Mouse (Mus musculus) neural tube, embryonic 11.5 days (tissue): ENCODE measurements around the gene Cdon. TPM values are rescaled to one million over a fixed set of nuclear protein-coding genes. Genes with fewer than 3 reads are reported as not detected.

ENCODE experiments used
- ATAC-seq: fragments of 200-750 bp; cut with Nextera tagmentation; 2 replicates; pipeline ENCODE4 v1.8.0; 2017; ENCODE audit warnings: moderate number of reproducible peaks, mild to moderate bottlenecking, moderate TSS enrichment, moderate library complexity; ENCODE audit not compliant: insufficient read depth, low FRiP score, low TSS enrichment
- DNase-seq: peaks from one replicate; pipeline ENCODE4 v3.0.0-alpha.2; 2015; ENCODE audit warnings: low spot score
- H3K27ac ChIP-seq: fragments of 300-500 bp; sonication (generic); 2 replicates; pipeline ENCODE4 v1.5.1; 2014; ENCODE audit warnings: low read depth, mild to moderate bottlenecking, low read length
- H3K27me3 ChIP-seq: fragments of 300-500 bp; sonication (generic); 2 replicates; pipeline ENCODE4 v1.6.1; 2014; ENCODE audit warnings: mild to moderate bottlenecking, low read length, mixed read lengths; ENCODE audit not compliant: control insufficient read depth, insufficient read depth
- H3K36me3 ChIP-seq: fragments of 300-500 bp; sonication (generic); 2 replicates; pipeline ENCODE4 v1.6.1; 2014; ENCODE audit warnings: mild to moderate bottlenecking, low read length, moderate library complexity, mixed read lengths; ENCODE audit not compliant: control insufficient read depth, insufficient read depth
- H3K4me1 ChIP-seq: fragments of 300-500 bp; sonication (generic); 2 replicates; pipeline ENCODE4 v1.6.1; 2014; ENCODE audit warnings: low read length, mixed read lengths; ENCODE audit not compliant: control insufficient read depth, insufficient read depth
- H3K4me2 ChIP-seq: fragments of 300-500 bp; sonication (generic); 2 replicates; pipeline ENCODE4 v1.6.1; 2014; ENCODE audit warnings: low read depth, mild to moderate bottlenecking, moderate library complexity
- H3K4me3 ChIP-seq: fragments of 300-500 bp; sonication (generic); 2 replicates; pipeline ENCODE4 v1.5.1; 2014; ENCODE audit warnings: low read depth, low read length
- H3K9ac ChIP-seq: fragments of 300-500 bp; sonication (generic); 2 replicates; pipeline ENCODE4 v1.6.1; 2014; ENCODE audit warnings: mild to moderate bottlenecking, low read length
- H3K9me3 ChIP-seq: fragments of 300-500 bp; sonication (generic); 2 replicates; pipeline ENCODE4 v1.6.1; 2016; ENCODE audit warnings: low read length; ENCODE audit not compliant: control insufficient read depth
- WGBS: fragments of 180-500 bp; shearing (Covaris S2); extraction: QIAGEN DNeasy Blood & Tissue Kit; methylation state at CpG from one replicate; pipeline ENCODE4 v1.1.7; 2014; 5-methylcytosine and 5-hydroxymethylcytosine counted together
- polyA plus RNA-seq: library from polyadenylated mRNA; unstranded; fragments of >200 nt; fragmentation: Nextera tagmentation; extraction: Ambion mirVana; gene quantifications from 2 replicates; pipeline ENCODE4 v1.2.1, GENCODE M21; 2014

Gene Cdon
- polyA plus RNA-seq, 1 experiment from 2014 or later = 8.5 TPM

GRCm38 (mm10) chr9:35535110-35535509 is 114.2 kb downstream of the Cdon start:
- no peak overlapping the region for H3K4me2 ChIP-seq
- WGBS = 15% methylated on average over 2 of the region's 2 CpGs
- no peaks in the 10 kb centered on the region for H3K9me3 ChIP-seq

GRCm38 (mm10) chr9:35535876-35536275 is 114.9 kb downstream of the Cdon start:
- no peak overlapping the region for H3K4me3 ChIP-seq
- no peaks in the 10 kb centered on the region for H3K27me3 ChIP-seq
- H3K36me3 ChIP-seq = no peaks in the 10 kb centered on the region
- no peak for ATAC-seq
- DNase-seq = no peak
- H3K4me2 ChIP-seq = no peak overlapping the region
- H3K9ac ChIP-seq = no peak overlapping the region
- no peak overlapping the region for H3K27ac ChIP-seq
- H3K4me1 ChIP-seq = no peaks in the 10 kb centered on the region
- no peaks in the 10 kb centered on the region for H3K9me3 ChIP-seq
- WGBS = 87% methylated on average over 4 of the region's 4 CpGs

More at GRCm38 (mm10) chr9:35535110-35535509, 114.2 kb downstream of the Cdon start:
- DNase-seq = peak; percentile 77
- H3K36me3 ChIP-seq = no peaks in the 10 kb centered on the region
- H3K9ac ChIP-seq = no peak overlapping the region
- H3K4me1 ChIP-seq = no peaks in the 10 kb centered on the region
- H3K27me3 ChIP-seq = no peaks in the 10 kb centered on the region
- peak; percentile 86 for ATAC-seq
- no peak overlapping the region for H3K4me3 ChIP-seq
- H3K27ac ChIP-seq = no peak overlapping the region

GRCm38 (mm10) chr9:35539001-35539750 is 118.2 kb downstream of the Cdon start:
- Histone ChIP-seq H3K36me3 (no peaks in the 10 kb centered on the region), H3K4me3 (no peak overlapping the region), H3K4me2 (no peak overlapping the region), H3K27ac (no peak overlapping the region), H3K27me3 (no peaks in the 10 kb centered on the region), H3K9me3 (no peaks in the 10 kb centered on the region), H3K4me1 (no peaks in the 10 kb centered on the region), H3K9ac (no peak overlapping the region)
- ATAC-seq (no peak), DNase-seq (no peak)
- WGBS = 84% methylated on average over 13 of the region's 13 CpGs

DNA sequence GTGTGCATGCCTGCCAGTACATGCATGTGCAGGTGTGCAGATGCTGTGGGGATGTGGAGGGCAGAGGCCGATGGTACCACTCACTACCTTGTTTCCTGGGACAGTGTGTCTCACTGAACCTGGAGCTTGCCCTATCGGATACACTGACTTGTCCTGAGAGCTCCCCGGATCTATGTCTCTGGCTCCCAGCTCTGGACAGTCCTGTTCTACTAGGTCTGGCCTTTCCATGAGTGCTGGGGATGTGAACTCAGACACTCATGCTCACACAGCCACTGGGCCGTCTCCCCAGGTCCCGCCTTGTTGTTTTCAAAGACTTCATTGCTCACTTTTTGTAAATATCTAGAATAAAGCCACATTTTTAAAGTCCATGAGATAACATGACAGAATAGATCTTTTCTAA is 120.1 kb downstream of the Cdon start:
- H3K4me2 ChIP-seq = no peak overlapping the region
- H3K9me3 ChIP-seq = no peaks in the 10 kb centered on the region
- H3K27me3 ChIP-seq = no peaks in the 10 kb centered on the region
- no peaks in the 10 kb centered on the region for H3K36me3 ChIP-seq
- DNase-seq (no peak), ATAC-seq (no peak)
- WGBS = 90% methylated on average over 5 of the region's 5 CpGs
- H3K9ac ChIP-seq = no peak overlapping the region
- no peak overlapping the region for H3K27ac ChIP-seq
- H3K4me3 ChIP-seq = no peak overlapping the region
- no peaks in the 10 kb centered on the region for H3K4me1 ChIP-seq

DNA sequence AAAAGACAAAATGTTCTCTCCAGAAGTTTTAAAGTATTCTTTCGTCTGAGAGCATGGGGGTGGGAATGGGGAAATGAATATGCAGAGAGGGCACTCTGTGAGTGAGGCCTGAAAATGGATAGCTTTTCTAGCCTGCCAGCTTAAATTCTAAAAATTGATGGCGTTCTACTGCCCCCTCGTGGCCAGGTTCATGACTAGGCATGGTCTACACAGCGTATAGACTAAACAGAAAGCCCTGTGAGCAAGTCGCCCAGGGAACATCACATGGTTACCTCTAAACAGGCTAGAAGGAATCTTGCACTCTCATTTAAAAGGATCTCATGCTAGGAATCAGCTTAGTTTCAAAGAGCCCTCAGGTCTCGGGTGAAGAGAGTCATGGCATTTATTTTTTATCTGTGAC is 120.6 kb downstream of the Cdon start:
- peak; percentile 85 for DNase-seq
- Histone ChIP-seq H3K9ac (no peak overlapping the region), H3K27ac (no peak overlapping the region)

GRCm38 (mm10) chr9:35541941-35542340 is 121.0 kb downstream of the Cdon start:
- DNase-seq = no peak
- Histone ChIP-seq H3K27me3 (no peaks in the 10 kb centered on the region), H3K36me3 (no peaks in the 10 kb centered on the region), H3K4me1 (no peaks in the 10 kb centered on the region), H3K27ac (no peak overlapping the region), H3K9ac (no peak overlapping the region), H3K4me2 (no peak overlapping the region), H3K9me3 (no peaks in the 10 kb centered on the region), H3K4me3 (no peak overlapping the region)
- no peak for ATAC-seq
- 75% methylated on average over 6 of the region's 6 CpGs for WGBS

More for the DNA sequence above, 120.6 kb downstream of the Cdon start:
- Histone ChIP-seq H3K4me3 (no peak overlapping the region), H3K9me3 (no peaks in the 10 kb centered on the region), H3K27me3 (no peaks in the 10 kb centered on the region), H3K36me3 (no peaks in the 10 kb centered on the region), H3K4me2 (no peak overlapping the region), H3K4me1 (no peaks in the 10 kb centered on the region)
- 9% methylated on average over 6 of the region's 6 CpGs for WGBS
- ATAC-seq = peak; percentile 56

GRCm38 (mm10) chr9:35543099-35543860 is 122.4 kb downstream of the Cdon start:
- Histone ChIP-seq H3K4me2 (no peak overlapping the region), H3K27ac (no peak overlapping the region), H3K27me3 (no peaks in the 10 kb centered on the region), H3K9ac (no peak overlapping the region), H3K4me3 (no peak overlapping the region), H3K36me3 (no peaks in the 10 kb centered on the region), H3K9me3 (no peaks in the 10 kb centered on the region), H3K4me1 (no peaks in the 10 kb centered on the region)
- 81% methylated on average over 14 of the region's 14 CpGs for WGBS
- ATAC-seq (no peak), DNase-seq (no peak)

GRCm38 (mm10) chr9:35544666-35545065 is 123.7 kb downstream of the Cdon start:
- H3K4me1 ChIP-seq = no peaks in the 10 kb centered on the region
- no peak overlapping the region for H3K4me3 ChIP-seq
- H3K9ac ChIP-seq = no peak overlapping the region
- no peak overlapping the region for H3K4me2 ChIP-seq
- no peaks in the 10 kb centered on the region for H3K36me3 ChIP-seq
- no peak for DNase-seq
- ATAC-seq = 0 out of 2 replicates have a peak, but pooled peaks have one; percentile 42
- no peaks in the 10 kb centered on the region for H3K9me3 ChIP-seq
- no peaks in the 10 kb centered on the region for H3K27me3 ChIP-seq
- no peak overlapping the region for H3K27ac ChIP-seq
- WGBS = 21% methylated on average over 2 of the region's 2 CpGs

DNA sequence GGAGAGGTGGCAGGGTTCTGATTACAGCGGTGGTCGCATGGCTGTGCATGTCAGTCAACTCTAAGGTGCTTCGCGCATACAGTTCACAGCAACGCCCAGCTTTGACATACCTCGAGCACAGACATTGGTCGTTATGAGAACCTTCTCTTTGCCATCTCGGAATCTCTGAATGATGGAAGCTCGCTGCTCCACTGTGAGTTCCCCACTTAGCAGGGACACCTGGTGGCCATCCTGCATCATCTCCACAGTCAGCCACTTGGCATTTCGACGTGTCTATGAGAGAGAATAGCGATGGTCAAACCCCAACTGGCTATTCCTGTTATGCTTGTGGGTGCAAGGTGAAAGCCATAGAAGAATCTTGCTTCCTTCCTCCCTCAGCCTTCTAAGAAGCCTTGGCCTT is 124.8 kb downstream of the Cdon start:
- Histone ChIP-seq H3K9ac (no peak overlapping the region), H3K4me3 (no peak overlapping the region), H3K36me3 (no peaks in the 10 kb centered on the region), H3K27me3 (no peaks in the 10 kb centered on the region), H3K4me1 (no peaks in the 10 kb centered on the region), H3K9me3 (no peaks in the 10 kb centered on the region), H3K4me2 (no peak overlapping the region), H3K27ac (no peak overlapping the region)
- WGBS = 74% methylated on average over 12 of the region's 12 CpGs
- DNase-seq (no peak), ATAC-seq (no peak)
